Mouse (Mus musculus): ENCODE data around the gene Ccdc105.
A peak's percentile ranks its signal among the peaks of the same experiment; 100 is the strongest.

DNA sequence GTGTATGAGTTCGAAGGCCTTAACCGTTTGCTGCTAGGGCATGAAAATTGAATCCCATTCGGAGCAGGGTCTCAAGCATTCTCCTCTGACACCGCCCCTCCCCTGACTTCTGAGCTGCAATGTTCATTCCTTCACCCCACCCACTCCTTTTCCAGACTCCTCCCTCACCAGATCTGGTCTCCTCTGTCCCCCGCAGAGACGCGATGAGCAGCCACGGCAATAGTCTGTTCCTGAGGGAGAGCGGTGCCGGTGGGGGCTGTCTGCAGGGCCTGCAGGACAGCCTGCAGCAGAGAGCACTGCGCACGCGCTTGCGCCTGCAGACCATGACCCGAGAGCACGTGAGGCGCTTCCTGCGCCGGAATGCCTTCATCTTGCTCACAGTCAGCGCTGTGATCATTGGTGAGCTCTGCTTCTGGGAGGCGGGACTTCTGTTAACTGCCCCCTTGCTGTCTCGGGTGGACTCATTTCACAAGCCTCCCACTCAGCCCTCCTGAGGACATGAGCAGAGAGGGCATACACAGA is 34.8 kb upstream of the Ccdc105 start:
- TF ChIP-seq CTCF (IDR thresholded peaks at IDR 0.05; ENCODE audit: insufficient read depth, low read depth, low read length) = no peak
- peak; percentile 90 for TF ChIP-seq POLR2A (IDR thresholded peaks at IDR 0.05; ENCODE audit: insufficient read depth, low read depth, low read length)
